Mouse (Mus musculus): Measurements from ENCODE around the gene Pcsk2. TPM values are rescaled to one million over a fixed set of nuclear protein-coding genes. Genes with fewer than 3 reads are reported as not detected.
A peak's percentile ranks its signal among the peaks of the same experiment; 100 is the strongest.

Pcsk2 gene
- total RNA-seq, 2 experiments from 2014 or later = not detected

GRCm38 (mm10) chr2:143724101-143724500 lies 178.1 kb downstream of the Pcsk2 start:
- no peak for ATAC-seq (replicated peaks; ENCODE audit: poor library complexity)

GRCm38 (mm10) chr2:143724720-143725119 lies 178.8 kb downstream of the Pcsk2 start:
- ATAC-seq (replicated peaks; ENCODE audit: poor library complexity) = no peak

GRCm38 (mm10) chr2:143732501-143732900 lies 186.5 kb downstream of the Pcsk2 start:
- ATAC-seq (replicated peaks; ENCODE audit: poor library complexity) = no peak

GRCm38 (mm10) chr2:143735442-143735841 lies 189.5 kb downstream of the Pcsk2 start:
- no peak for ATAC-seq (replicated peaks; ENCODE audit: poor library complexity)

- ATAC-seq (replicated peaks; ENCODE audit: poor library complexity) = no peak
Observed at GRCm38 (mm10) chr2:143739475-143740226, 193.7 kb downstream of the Pcsk2 start.

GRCm38 (mm10) chr2:143742436-143742835 lies 196.5 kb downstream of the Pcsk2 start:
- ATAC-seq (replicated peaks; ENCODE audit: poor library complexity) = no peak

GRCm38 (mm10) chr2:143743081-143743480 lies 197.1 kb downstream of the Pcsk2 start:
- no peak for ATAC-seq (replicated peaks; ENCODE audit: poor library complexity)

GRCm38 (mm10) chr2:143752051-143752788 lies 206.3 kb downstream of the Pcsk2 start:
- ATAC-seq (replicated peaks; ENCODE audit: poor library complexity) = no peak

GRCm38 (mm10) chr2:143776448-143776847 lies 230.5 kb downstream of the Pcsk2 start:
- peak; percentile 39; the same call in 1 of the 2 replicates for ATAC-seq (replicated peaks; ENCODE audit: poor library complexity)

- ATAC-seq (replicated peaks; ENCODE audit: poor library complexity) = no peak
Observed at GRCm38 (mm10) chr2:143780310-143780709, 234.4 kb downstream of the Pcsk2 start.

- no peak for ATAC-seq (replicated peaks; ENCODE audit: poor library complexity)
Observed at GRCm38 (mm10) chr2:143789911-143790310, 244.0 kb downstream of the Pcsk2 start.

GRCm38 (mm10) chr2:143795858-143796257 lies 249.9 kb downstream of the Pcsk2 start:
- ATAC-seq (replicated peaks; ENCODE audit: poor library complexity) = no peak

GRCm38 (mm10) chr2:143796335-143797013 lies 250.5 kb downstream of the Pcsk2 start:
- ATAC-seq (replicated peaks; ENCODE audit: poor library complexity) = no peak

- ATAC-seq (replicated peaks; ENCODE audit: poor library complexity) = no peak
Observed at GRCm38 (mm10) chr2:143801097-143801496, 255.1 kb downstream of the Pcsk2 start.

- no peak for ATAC-seq (replicated peaks; ENCODE audit: poor library complexity)
Observed at GRCm38 (mm10) chr2:143806140-143806923, 260.4 kb downstream of the Pcsk2 start.

- ATAC-seq (replicated peaks; ENCODE audit: poor library complexity) = no peak
Observed at GRCm38 (mm10) chr2:143806924-143807664, 261.1 kb downstream of the Pcsk2 start.

- ATAC-seq (replicated peaks; ENCODE audit: poor library complexity) = no peak; the same call in 1 of the 2 replicates
Observed at GRCm38 (mm10) chr2:143808789-143809188, 262.8 kb downstream of the Pcsk2 start.

GRCm38 (mm10) chr2:143812262-143812661 lies 266.3 kb downstream of the Pcsk2 start:
- ATAC-seq (replicated peaks; ENCODE audit: poor library complexity) = no peak

- ATAC-seq (replicated peaks; ENCODE audit: poor library complexity) = no peak
Observed at GRCm38 (mm10) chr2:143813461-143813860, 267.5 kb downstream of the Pcsk2 start.

- no peak for ATAC-seq (replicated peaks; ENCODE audit: poor library complexity)
Observed at GRCm38 (mm10) chr2:143831645-143832044, 285.7 kb downstream of the Pcsk2 start.
